Mouse (Mus musculus): ENCODE data around the gene Rbm48. TPM values are rescaled to one million over a fixed set of nuclear protein-coding genes. Genes with fewer than 3 reads are reported as not detected.
"Not testable (repeated sequence)": the region's sequence is repeated elsewhere in the genome, so short reads cannot be mapped to it uniquely, and the experiment has no call there.

The Rbm48 gene
- polyA plus RNA-seq, 1 experiment, result 1.9 TPM

DNA sequence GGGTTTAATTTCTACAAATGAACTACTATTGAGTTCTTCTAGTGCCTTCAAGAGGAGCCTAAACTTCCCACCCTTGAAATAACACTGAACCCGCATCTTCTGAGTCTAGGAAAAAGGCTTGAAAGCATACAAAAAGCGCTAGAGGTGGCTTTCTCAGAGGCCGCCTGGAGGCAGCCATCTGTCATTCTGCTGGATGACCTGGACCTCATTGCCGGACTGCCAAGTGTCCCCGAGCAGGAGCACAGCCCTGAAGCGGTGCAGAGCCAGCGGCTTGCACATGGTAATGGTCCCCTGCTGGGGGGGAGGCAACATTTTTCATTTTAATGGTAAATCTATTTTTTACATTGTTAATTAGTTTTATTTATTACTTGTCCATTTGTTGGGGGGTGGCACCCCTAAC is 24.1 kb upstream of the Rbm48 start:
- Histone ChIP-seq H3K4me2 (ENCODE audit: low read depth) (no peak overlapping the region), H3ac (ENCODE audit: control insufficient read depth, insufficient read length) (no peak overlapping the region), H3K27me3 (ENCODE audit: control insufficient read depth, insufficient read depth, insufficient read length) (no peaks in the 10 kb centered on the region), H3K79me2 (ENCODE audit: control insufficient read depth, insufficient read depth) (no peaks in the 10 kb centered on the region), H3K36me3 (ENCODE audit: control insufficient read depth, insufficient read depth) (peaks cover 6% of the 10 kb centered on the region), H3K4me3 (no peak overlapping the region)
- no peak for TF ChIP-seq USF1 (IDR thresholded peaks at IDR 0.05; ENCODE audit: low read depth)
- no peak for TF ChIP-seq REST (IDR thresholded peaks at IDR 0.05; ENCODE audit: insufficient read depth, insufficient read length)
- no peak for TF ChIP-seq TCF3 (IDR thresholded peaks at IDR 0.05; ENCODE audit: insufficient read length, low read depth)
- no peak for TF ChIP-seq CEBPB (IDR thresholded peaks at IDR 0.05; ENCODE audit: insufficient read depth, poor library complexity, severe bottlenecking)
- no peak for TF ChIP-seq MAX (IDR thresholded peaks at IDR 0.05; ENCODE audit: low read depth)
- TF ChIP-seq MYOD1 (IDR thresholded peaks at IDR 0.05; ENCODE audit: control insufficient read depth in 1 of 3, insufficient read length in 2 of 3, low read depth in 2 of 3), result no peak
- TF ChIP-seq MYOG (IDR thresholded peaks at IDR 0.05; ENCODE audit: control insufficient read depth in 1 of 3, insufficient read depth in 1 of 3, insufficient read length in 2 of 3, low read depth in 2 of 3), result no peak

- H3K36me3 ChIP-seq (ENCODE audit: control insufficient read depth, insufficient read depth); H3K4me2 ChIP-seq (ENCODE audit: low read depth); H3ac ChIP-seq (ENCODE audit: control insufficient read depth, insufficient read length); H3K27me3 ChIP-seq (ENCODE audit: control insufficient read depth, insufficient read depth, insufficient read length); H3K4me3 ChIP-seq; H3K79me2 ChIP-seq (ENCODE audit: control insufficient read depth, insufficient read depth): not testable (repeated sequence)
Measured at GRCm38 (mm10) chr5:3611835-3612234, 15.4 kb upstream of the Rbm48 start.

DNA sequence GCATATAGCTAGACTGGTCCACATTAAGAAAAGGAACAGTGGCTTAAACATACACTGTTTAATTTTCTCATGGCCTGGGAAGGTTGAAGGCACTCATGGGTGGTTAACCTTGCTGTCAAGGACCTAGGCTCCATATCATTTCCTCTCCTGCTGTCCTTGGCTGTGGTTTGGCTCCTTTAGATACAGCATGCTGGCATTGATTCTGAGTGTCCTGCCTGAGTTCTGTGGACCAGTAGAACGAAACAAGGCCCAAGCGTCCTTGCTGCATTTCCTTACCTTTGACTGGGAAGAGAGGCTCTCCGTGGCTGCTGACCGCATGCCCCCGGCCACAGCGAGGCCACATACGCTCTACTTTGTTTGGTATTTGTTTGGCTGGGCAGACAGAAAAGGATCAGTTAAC is 12.9 kb upstream of the Rbm48 start:
- H3K36me3 ChIP-seq (ENCODE audit: control insufficient read depth, insufficient read depth), result peaks cover 18% of the 10 kb centered on the region
- TF ChIP-seq MYOG (IDR thresholded peaks at IDR 0.05; ENCODE audit: control insufficient read depth in 1 of 3, insufficient read depth in 1 of 3, insufficient read length in 2 of 3, low read depth in 2 of 3) (no peak), POLR2A (IDR thresholded peaks at IDR 0.05; ENCODE audit: insufficient read length, low read depth) (no peak), REST (IDR thresholded peaks at IDR 0.05; ENCODE audit: insufficient read depth, insufficient read length) (no peak), TCF12 (IDR thresholded peaks at IDR 0.05; ENCODE audit: insufficient read depth, poor library complexity, severe bottlenecking) (no peak), TCF3 (IDR thresholded peaks at IDR 0.05; ENCODE audit: insufficient read length, low read depth) (no peak), USF1 (IDR thresholded peaks at IDR 0.05; ENCODE audit: low read depth) (no peak), MYOD1 (IDR thresholded peaks at IDR 0.05; ENCODE audit: control insufficient read depth in 1 of 3, insufficient read length in 2 of 3, low read depth in 2 of 3) (no peak), CEBPB (IDR thresholded peaks at IDR 0.05; ENCODE audit: insufficient read depth, poor library complexity, severe bottlenecking) (no peak), MAX (IDR thresholded peaks at IDR 0.05; ENCODE audit: low read depth) (no peak), SRF (IDR thresholded peaks at IDR 0.05; ENCODE audit: control insufficient read depth, insufficient read length, low read depth) (no peak), POLR2AphosphoS2 (IDR thresholded peaks at IDR 0.05; ENCODE audit: insufficient read length, low read depth) (no peak), E2F4 (IDR thresholded peaks at IDR 0.05; ENCODE audit: insufficient read depth) (no peak)

GRCm38 (mm10) chr5:3607114-3607513 is 10.7 kb upstream of the Rbm48 start:
- no peak overlapping the region for H3K4me2 ChIP-seq (ENCODE audit: low read depth)
- no peak overlapping the region for H3ac ChIP-seq (ENCODE audit: control insufficient read depth, insufficient read length)
- H3K36me3 ChIP-seq (ENCODE audit: control insufficient read depth, insufficient read depth), result peaks cover 10% of the 10 kb centered on the region
- no peaks in the 10 kb centered on the region for H3K27me3 ChIP-seq (ENCODE audit: control insufficient read depth, insufficient read depth, insufficient read length)
- TF ChIP-seq POLR2AphosphoS2 (IDR thresholded peaks at IDR 0.05; ENCODE audit: insufficient read length, low read depth) (no peak), SRF (IDR thresholded peaks at IDR 0.05; ENCODE audit: control insufficient read depth, insufficient read length, low read depth) (no peak), E2F4 (IDR thresholded peaks at IDR 0.05; ENCODE audit: insufficient read depth) (no peak), CEBPB (IDR thresholded peaks at IDR 0.05; ENCODE audit: insufficient read depth, poor library complexity, severe bottlenecking) (no peak), REST (IDR thresholded peaks at IDR 0.05; ENCODE audit: insufficient read depth, insufficient read length) (no peak), TCF12 (IDR thresholded peaks at IDR 0.05; ENCODE audit: insufficient read depth, poor library complexity, severe bottlenecking) (no peak), MYOG (IDR thresholded peaks at IDR 0.05; ENCODE audit: control insufficient read depth in 1 of 3, insufficient read depth in 1 of 3, insufficient read length in 2 of 3, low read depth in 2 of 3) (no peak), MYOD1 (IDR thresholded peaks at IDR 0.05; ENCODE audit: control insufficient read depth in 1 of 3, insufficient read length in 2 of 3, low read depth in 2 of 3) (no peak), USF1 (IDR thresholded peaks at IDR 0.05; ENCODE audit: low read depth) (no peak), MAX (IDR thresholded peaks at IDR 0.05; ENCODE audit: low read depth) (no peak), POLR2A (IDR thresholded peaks at IDR 0.05; ENCODE audit: insufficient read length, low read depth) (no peak), TCF3 (IDR thresholded peaks at IDR 0.05; ENCODE audit: insufficient read length, low read depth) (no peak)
- no peak overlapping the region for H3K4me3 ChIP-seq
- no peaks in the 10 kb centered on the region for H3K79me2 ChIP-seq (ENCODE audit: control insufficient read depth, insufficient read depth)

More for the DNA sequence above, 12.9 kb upstream of the Rbm48 start:
- H3K27me3 ChIP-seq (ENCODE audit: control insufficient read depth, insufficient read depth, insufficient read length), result no peaks in the 10 kb centered on the region
- no peak overlapping the region for H3ac ChIP-seq (ENCODE audit: control insufficient read depth, insufficient read length)
- H3K4me3 ChIP-seq, result no peak overlapping the region
- H3K4me2 ChIP-seq (ENCODE audit: low read depth), result no peak overlapping the region
- H3K79me2 ChIP-seq (ENCODE audit: control insufficient read depth, insufficient read depth), result no peaks in the 10 kb centered on the region

DNA sequence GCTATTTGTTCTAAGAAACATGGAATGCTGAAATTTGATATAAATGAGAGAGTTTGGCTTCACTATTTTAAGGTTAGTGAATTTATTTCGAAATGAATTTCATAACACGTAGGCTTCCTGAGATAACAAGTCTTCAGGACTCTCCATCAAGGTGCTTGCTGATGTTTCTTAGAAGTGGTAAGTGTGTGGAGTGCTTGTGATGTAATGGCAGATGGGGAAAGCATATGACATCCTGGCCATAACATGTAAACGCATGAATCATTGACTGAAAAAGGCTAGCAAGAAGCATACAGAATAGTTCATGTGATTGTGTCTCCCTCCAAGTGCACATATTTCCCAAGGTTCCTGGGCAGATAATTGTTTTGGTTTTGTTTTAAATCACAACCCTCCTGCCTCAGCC is 4.4 kb upstream of the Rbm48 start:
- no peaks in the 10 kb centered on the region for H3K79me2 ChIP-seq (ENCODE audit: control insufficient read depth, insufficient read depth)
- H3K27me3 ChIP-seq (ENCODE audit: control insufficient read depth, insufficient read depth, insufficient read length), result no peaks in the 10 kb centered on the region
- peaks cover 7% of the 10 kb centered on the region for H3K36me3 ChIP-seq (ENCODE audit: control insufficient read depth, insufficient read depth)
- no peak for TF ChIP-seq POLR2A (IDR thresholded peaks at IDR 0.05; ENCODE audit: insufficient read length, low read depth)
- TF ChIP-seq REST (IDR thresholded peaks at IDR 0.05; ENCODE audit: insufficient read depth, insufficient read length), result no peak
- no peak for TF ChIP-seq SRF (IDR thresholded peaks at IDR 0.05; ENCODE audit: control insufficient read depth, insufficient read length, low read depth)
- no peak for TF ChIP-seq CEBPB (IDR thresholded peaks at IDR 0.05; ENCODE audit: insufficient read depth, poor library complexity, severe bottlenecking)
- no peak for TF ChIP-seq E2F4 (IDR thresholded peaks at IDR 0.05; ENCODE audit: insufficient read depth)
- no peak for TF ChIP-seq POLR2AphosphoS2 (IDR thresholded peaks at IDR 0.05; ENCODE audit: insufficient read length, low read depth)
- no peak for TF ChIP-seq MYOD1 (IDR thresholded peaks at IDR 0.05; ENCODE audit: control insufficient read depth in 1 of 3, insufficient read length in 2 of 3, low read depth in 2 of 3)
- no peak overlapping the region for H3ac ChIP-seq (ENCODE audit: control insufficient read depth, insufficient read length)
- H3K4me2 ChIP-seq (ENCODE audit: low read depth), result no peak overlapping the region
- no peak overlapping the region for H3K4me3 ChIP-seq
